Mouse (Mus musculus): ENCODE results near the gene Psmb8.

- TF ChIP-seq CTCF (IDR thresholded peaks at IDR 0.05; ENCODE audit: extremely low read depth, insufficient read length, insufficient replicate concordance, low read depth, low read length) (no peak), POLR2A (IDR thresholded peaks at IDR 0.05; ENCODE audit: low read depth, low read length) (no peak)
These were observed 8.5 kb upstream of the Psmb8 start for GRCm38 (mm10) chr17:34188986-34189385.
